Mouse (Mus musculus): ENCODE measurements at regions not wholly inside any gene's neighbourhood (a gene's known extent, or its start where the extent isn't known, plus 50 kb on each side); places are given as distances from the start of the nearest gene placed in this dataset.

GRCm38 (mm10) chr13:111030111-111030510 is 224.7 kb upstream of the Actbl2 start:
- ATAC-seq: no peak

DNA sequence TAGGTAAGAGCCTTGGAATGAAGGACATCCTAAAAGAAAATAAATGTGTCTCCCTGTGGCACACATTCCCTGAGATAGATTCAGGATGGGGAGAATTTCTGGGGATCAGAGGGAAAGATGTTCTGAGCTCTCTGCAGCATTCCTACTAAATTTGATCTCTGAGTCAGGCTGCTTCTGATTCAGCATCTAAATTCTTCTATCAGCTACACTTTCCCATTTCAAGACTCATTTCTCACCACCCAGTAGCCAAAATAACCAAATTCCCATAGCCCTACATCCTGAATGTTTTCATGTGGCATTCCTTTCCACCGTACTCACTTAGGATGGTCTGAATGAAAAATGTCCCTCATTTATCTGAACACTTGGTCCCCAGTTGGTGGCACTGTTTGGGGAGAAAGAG is 223.2 kb upstream of the Actbl2 start:
- no peak for ATAC-seq

GRCm38 (mm10) chr13:111043637-111044036 is 211.2 kb upstream of the Actbl2 start:
- no peak for ATAC-seq

GRCm38 (mm10) chr13:111044328-111045002 is 210.3 kb upstream of the Actbl2 start:
- ATAC-seq: no peak

DNA sequence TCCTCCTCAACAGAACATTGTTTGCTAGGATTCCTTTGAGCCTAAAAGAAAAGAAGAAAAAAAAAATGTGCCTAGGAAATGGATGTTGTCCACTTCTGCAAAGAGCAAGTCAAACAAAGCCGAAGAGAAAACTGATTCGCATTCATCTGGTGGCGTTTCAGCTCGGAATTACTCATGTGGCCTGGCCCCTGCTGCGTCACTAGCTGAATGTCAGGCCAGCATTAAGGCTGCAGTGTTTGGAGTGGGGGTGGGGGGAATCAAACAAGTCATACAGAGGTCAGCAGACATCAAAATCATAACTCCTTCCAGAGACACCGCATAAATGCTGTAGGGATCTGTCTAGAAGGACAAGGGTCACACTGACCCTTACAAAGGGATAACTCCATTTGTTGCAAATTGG is 204.7 kb upstream of the Actbl2 start:
- ATAC-seq: no peak

DNA sequence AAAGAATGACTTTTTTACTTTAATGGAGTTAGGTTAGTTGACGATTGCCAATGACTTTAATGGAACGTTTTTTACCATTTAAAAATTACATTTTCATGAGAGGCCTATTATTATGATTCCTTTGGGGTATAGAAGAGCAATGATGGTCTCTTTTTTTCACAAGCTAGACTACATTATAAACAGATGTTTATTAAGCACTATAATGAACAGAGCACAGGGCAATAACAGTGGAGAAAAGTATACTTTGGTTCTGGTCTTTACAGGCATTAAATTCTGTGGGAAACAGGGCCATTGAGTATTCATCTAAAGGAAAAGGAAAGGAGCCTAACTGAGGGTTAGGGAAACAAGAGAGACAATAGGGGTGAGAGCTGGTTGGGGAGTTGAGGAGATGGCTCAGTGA is 199.0 kb upstream of the Actbl2 start:
- ATAC-seq: no peak

DNA sequence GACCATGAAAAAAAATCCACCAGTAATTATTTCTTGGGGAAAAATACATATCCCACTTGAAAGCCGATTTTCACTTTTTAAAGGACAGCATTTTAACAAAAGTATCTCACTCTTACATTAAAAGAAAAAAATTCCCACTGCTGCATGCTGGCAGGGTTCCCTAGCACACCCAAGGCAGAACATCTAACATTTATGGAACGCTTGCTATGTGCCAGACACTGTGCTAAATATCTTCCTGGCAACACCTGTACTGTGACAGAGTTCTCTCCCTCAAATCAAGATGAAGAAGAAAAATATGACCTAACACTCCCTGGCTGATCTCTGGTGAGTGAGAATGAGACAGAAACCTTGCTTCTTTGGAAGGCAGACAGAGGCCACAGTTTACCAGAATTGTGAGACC is 167.1 kb upstream of the Actbl2 start:
- no peak for ATAC-seq

DNA sequence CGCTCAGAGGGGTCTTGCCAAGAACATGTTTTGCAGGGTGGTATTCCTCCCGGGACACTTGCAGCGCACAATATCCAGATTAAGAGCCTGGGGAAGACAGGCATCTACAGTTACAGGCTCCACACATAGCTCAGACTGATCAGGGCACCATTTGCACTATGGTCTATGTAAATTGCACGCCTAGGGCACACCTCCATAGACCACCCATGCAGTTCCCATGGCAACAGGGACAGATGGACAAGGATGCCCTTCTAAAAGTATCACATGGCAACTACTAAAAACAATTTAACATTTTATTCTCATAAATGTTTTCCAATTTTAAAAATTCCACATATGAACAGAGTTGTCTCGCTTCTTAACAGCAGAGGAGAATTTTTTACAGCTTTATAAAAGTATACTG is 158.7 kb upstream of the Actbl2 start:
- ATAC-seq: no peak

- no peak for ATAC-seq
Measured at GRCm38 (mm10) chr13:111097336-111097735, 157.5 kb upstream of the Actbl2 start.

DNA sequence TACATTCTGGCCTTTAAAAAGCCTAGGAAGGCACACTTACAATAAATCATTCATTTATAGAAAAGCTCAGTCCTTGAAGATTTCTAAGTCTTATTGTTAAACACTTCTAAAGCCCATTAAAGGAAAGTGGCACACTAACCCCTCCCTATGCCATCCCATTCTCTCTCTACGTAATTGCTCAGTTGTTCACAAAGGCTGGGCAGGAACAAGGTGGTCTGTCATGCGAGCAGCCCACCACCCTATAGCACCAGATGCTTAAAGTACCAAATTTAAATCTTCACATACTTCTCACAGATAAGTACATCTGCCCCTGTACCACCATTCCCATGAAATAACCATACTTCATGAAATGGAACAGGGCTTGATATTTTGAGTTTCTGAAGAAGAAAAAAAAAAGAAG is 156.1 kb upstream of the Actbl2 start:
- ATAC-seq: no peak

GRCm38 (mm10) chr13:111099252-111099651 is 155.6 kb upstream of the Actbl2 start:
- no peak for ATAC-seq

- no peak for ATAC-seq
Measured at GRCm38 (mm10) chr13:111100448-111100847, 154.4 kb upstream of the Actbl2 start.

DNA sequence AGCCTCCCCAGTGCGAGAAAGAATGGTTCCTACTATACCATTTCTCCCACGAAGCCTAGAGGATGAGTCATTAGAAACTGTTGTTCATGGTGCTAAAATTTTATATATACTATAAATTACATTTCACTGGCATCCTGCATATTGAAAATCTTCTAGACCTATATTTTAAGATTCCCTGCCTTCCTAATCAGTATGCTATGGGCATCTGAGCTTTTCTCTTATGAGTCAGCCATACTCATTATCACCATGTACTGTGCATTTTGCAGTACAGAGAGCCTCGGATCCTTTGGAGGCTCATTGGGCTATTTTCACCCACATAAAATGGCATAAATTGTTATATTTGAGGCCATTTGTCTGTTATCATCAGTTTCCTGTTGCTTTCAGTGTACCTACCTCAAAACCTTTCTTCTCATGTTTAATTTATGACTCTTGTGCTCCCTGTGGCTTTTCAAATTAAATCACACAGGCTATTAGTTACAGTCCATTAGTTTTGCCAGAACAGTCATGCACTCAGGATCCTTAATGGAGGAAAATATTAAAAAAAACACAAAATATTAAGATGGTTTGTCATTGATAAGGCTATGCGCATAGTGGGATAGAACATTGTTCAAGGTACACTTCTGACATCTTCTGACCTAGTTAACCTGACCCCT is 150.1 kb upstream of the Actbl2 start:
- ATAC-seq: no peak

DNA sequence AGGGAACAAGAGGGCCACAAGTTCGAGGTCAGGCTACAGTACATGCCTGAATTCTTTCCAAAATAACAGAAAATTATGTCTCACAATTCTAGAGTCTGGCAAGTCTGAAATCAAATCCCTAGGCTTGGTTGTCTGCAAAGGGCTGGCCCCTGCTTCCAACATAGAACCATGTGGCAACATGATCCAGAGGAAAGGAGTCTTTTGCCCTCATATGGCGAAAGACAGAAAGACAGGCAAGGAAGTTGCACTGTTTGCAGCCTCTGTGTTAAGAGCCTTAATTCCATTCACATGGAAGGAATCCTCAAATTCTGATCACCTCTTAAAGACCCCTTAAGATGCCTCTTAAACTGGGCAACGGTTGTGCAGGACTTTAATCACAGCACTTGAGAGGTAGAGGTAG is 123.7 kb upstream of the Actbl2 start:
- no peak for ATAC-seq

DNA sequence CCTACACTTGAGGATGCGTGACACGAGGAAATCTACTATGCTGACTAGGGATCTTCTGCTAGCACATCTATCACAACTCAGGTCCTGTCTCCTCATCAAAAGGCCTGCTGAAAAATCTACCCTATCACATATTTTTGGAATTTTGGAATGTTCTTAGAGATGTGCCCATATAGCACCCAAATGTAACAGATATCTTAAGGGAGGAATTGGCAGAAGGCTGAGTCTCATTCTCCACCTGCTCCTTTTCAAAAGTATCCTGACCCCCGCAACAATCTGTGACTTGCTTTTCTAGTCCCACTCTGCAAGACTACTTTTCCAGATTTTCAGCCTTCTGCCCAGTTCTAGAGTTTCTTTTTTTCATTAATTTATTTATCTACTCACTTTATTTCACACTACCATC is 118.4 kb upstream of the Actbl2 start:
- ATAC-seq: no peak

DNA sequence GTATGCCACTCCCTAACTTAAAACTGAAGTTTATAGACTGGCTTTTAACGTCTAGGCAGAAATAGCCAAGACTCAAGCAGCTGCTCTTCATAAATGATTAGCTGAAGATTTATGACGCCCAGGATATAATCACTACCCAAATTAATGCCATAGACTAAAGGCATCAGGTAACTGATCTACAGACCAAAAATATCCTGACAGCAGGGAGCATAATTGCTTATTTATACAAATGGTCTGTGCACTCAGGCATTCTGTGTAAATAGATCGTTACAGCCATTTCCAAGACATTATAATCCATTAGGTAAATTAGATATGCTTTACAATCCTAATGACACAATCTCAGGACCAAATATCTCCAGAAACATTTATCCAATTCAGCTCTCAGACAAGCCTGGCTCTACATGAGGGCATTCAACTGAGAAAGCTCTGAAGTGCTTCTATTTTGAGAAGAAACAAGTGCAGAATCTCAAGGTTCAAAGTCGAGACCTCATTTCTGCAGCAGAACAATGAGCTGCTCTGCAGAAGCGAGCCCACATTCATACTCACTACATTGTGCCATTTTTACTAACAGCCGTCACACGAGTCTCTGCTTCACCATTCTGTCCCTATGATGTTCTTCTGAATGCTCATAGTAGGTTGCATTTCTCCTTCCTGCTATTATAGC is 111.9 kb upstream of the Actbl2 start:
- no peak for ATAC-seq

GRCm38 (mm10) chr13:111144721-111145120 is 110.1 kb upstream of the Actbl2 start:
- ATAC-seq: no peak

DNA sequence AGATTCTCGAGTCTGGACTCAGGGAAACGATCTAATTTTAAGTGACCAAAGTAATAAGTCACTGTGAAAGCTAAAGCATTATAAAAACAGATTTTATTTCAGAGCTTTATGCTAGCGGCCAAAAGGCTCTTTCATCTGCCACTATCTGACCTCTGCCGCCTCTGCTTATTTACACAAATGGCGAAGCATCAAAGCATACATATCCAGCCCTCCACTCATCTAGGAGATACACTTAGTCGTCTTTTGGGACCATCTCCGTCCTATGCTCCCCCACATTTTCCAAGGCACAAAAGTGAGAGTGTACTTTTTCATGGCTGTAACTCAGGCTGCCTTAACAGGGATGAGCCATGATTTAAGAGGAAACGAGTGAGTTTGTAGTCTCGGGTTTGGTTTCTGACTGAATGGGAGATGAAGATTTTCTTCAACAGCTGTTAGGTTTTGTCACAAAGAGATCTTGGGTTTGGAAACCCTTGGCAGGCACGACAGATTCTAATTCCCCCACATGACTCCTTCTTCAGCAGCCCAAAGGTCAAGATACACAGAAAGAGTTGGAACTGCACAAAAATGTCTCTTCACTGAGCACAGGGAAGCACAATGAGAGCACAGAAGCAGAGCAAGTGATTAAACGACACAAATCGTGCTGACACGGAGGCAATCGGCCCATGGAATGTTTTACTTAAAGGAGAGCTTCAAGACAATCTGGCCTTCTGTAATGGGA is 96.7 kb upstream of the Actbl2 start:
- no peak for ATAC-seq

DNA sequence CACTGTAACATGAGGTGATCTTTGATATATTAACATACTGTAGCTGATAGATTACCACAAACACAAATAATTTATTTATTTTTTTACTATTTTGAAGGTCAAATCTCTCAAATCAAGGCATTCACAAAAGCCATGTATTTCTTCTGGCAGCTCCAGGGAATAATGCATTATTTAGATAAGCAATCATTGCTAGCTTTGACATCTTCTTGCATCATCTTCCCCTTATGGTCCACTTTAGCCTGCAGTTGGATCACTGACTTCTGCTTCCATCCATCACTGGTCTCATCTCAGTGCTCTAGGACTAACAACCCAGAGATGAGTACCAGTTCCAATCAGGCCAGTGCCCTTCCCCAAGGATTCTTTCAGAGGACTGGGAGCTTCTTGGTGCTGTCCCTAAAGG is 95.3 kb upstream of the Actbl2 start:
- no peak for ATAC-seq

- no peak for ATAC-seq
Measured at GRCm38 (mm10) chr13:111165538-111165937, 89.3 kb upstream of the Actbl2 start.

DNA sequence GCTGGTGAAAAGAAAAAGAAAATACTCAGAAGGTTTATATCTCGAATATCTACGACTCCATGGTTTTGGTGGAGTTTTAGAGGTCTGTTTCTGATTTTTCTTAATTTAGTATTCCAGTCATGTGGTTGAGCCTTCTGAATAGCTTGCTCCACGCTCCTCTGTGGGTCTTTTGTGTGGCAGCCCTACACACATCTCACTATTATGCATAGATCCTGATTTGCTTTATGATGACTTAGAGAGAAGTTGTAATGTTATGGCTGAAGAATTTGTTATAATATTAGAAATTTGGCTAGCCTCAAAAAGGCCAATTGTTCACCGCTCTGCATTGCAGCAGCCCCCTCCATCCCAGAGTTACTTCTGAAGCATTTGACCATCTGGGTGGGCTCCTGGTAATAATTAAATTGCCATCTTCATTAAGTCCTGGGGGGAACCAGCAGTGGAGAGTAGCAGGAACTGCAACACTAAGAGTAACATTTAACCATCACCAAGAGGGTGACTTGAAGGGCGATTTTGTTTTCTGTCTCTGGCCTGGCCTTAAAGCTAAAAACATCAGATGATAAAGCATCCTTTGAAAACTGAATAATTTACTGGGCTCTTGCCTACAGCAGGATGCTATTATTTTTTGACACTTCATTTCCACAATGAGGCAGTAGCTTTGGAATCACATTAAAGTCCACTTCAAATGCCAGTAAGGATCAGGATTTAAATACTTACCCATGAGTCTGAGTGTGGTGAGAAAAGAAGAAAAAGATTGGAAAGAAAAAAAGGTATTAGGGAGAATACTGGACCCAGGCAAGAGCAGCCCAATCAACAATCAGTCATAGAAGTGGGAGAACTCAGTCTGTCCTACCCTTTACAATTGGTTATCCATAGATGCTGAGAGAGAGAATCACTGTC is 84.3 kb upstream of the Actbl2 start:
- ATAC-seq: no peak

DNA sequence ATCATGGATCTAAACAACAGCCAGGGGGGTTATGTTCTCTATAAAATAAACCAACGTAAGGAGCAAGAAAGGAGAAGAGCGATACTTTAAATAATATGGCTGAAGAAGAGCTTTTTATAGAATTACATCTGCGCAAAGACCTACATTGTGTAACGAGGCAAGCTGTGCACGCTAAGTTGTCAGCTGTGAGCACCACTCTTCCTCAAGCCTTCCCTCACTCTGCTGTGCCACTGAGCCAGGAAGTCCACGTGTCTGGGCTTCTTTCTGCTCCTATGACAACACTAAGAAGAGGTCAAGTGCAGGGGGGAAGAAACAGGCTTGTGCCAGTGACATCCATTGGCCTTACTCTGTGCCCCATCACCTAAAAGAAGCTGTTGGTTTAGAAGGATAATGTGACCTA is 75.6 kb upstream of the Actbl2 start:
- no peak for ATAC-seq

DNA sequence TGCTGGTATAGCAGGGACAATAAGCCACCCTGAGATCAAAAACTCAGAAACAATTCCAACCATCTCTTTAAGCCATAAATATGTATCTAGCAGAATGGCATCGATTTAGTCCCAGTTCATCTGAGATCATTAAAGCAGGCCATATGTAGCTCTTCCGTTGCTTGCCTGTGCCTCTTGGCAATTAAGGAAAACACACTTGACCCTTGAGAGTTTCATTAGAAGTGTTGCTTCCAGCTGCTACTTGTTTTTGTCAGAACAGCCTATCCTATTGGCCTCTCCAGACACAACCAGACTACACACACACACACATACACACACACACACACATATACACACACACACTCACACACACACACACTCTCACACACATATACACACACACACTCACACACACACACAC is 71.5 kb upstream of the Actbl2 start:
- no peak for ATAC-seq

Data from activated CD4-positive, CD25-positive, alpha-beta regulatory T cell, adult 4 months (primary cell).